Mouse (Mus musculus): ENCODE data around the gene Tbc1d1.

GRCm38 (mm10) chr5:64224735-64225425 is 68.8 kb downstream of the Tbc1d1 start:
- TF ChIP-seq CTCF (IDR thresholded peaks at IDR 0.05; ENCODE audit: insufficient read depth, low read length) (no peak), POLR2A (IDR thresholded peaks at IDR 0.05; ENCODE audit: borderline replicate concordance, extremely low read depth, low read depth, low read length) (no peak)

Data from lung, adult 2 months (tissue).